Mouse (Mus musculus) thymus, adult 2 months (tissue): ENCODE measurements around the gene Rsc1a1.

Source experiments
- CTCF ChIP-seq: fragments of 200-500 bp; IDR thresholded peaks from 2 replicates; pipeline ENCODE4 v1.5.1; 2012; ENCODE audit warnings: mild to moderate bottlenecking, control low read depth, low read length, moderate library complexity, borderline replicate concordance; ENCODE audit not compliant: control insufficient read depth, poor library complexity, insufficient read depth; ENCODE audit errors: extremely low read depth
- POLR2A ChIP-seq: fragments of 200-500 bp; IDR thresholded peaks from 2 replicates; pipeline ENCODE4 v1.6.1; 2012; ENCODE audit warnings: mild to moderate bottlenecking, low read length, control low read depth, moderate library complexity; ENCODE audit not compliant: control insufficient read depth, poor library complexity, insufficient read depth; ENCODE audit errors: extremely low read depth

DNA sequence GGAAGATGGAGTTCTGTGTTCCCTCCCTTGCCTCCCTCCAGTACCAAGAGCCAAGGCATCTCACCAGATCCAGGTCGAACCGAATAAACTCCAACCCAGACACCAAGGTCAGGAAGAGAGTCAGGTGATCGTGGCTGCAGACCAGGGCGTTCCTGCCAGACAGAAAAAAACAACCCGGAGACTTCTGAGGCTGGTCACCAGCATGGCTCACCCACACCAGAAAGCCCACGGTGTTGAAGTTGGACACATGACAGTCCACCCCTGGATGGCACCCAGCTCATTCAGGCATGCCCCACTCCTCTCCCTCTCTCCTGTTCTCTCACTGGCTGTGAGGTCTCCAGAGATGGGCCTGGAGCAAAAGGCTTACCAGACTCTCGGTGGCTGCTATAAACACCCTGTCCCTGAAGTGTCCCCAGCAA lies 44.0 kb downstream of the Rsc1a1 start:
- TF ChIP-seq CTCF (no peak), POLR2A (no peak)
